Mouse (Mus musculus) MEL (cell line): ENCODE results near the gene Rnf186. TPM values are rescaled to one million over a fixed set of nuclear protein-coding genes. Genes with fewer than 3 reads are reported as not detected.

Source experiments
- DNase-seq: peaks from one replicate; pipeline ENCODE4 v3.0.0; 2011; ENCODE audit warnings: low read depth, low spot score
- H3K27ac ChIP-seq: 2 replicates; pipeline ENCODE4 v1.5.1; 2012; ENCODE audit warnings: low read depth, mild to moderate bottlenecking, control low read depth, low read length, moderate library complexity; ENCODE audit not compliant: control insufficient read depth
- H3K27me3 ChIP-seq, 2 experiments: fragments of 150-350 bp in 1 of 2; sonication (generic) in 1 of 2; 2 replicates each; pipeline ENCODE4 v1.6.1; 2012; ENCODE audit warnings: low read length in 2 of 2, mild to moderate bottlenecking in 2 of 2, improper control_type of control experiment in 1 of 2, moderate library complexity in 1 of 2; ENCODE audit not compliant: insufficient read depth in 2 of 2, control insufficient read depth in 1 of 2
- H3K36me3 ChIP-seq, 2 experiments: 2 replicates each; pipeline ENCODE4 v1.6.1; 2012 to 2014; ENCODE audit warnings: low read length in 2 of 2, improper control_type of control experiment in 1 of 2, inconsistent platforms in 1 of 2, mild to moderate bottlenecking in 1 of 2; ENCODE audit not compliant: insufficient read depth in 2 of 2, control insufficient read depth in 1 of 2
- H3K4me1 ChIP-seq, 2 experiments: fragments of 150-350 bp in 1 of 2; sonication (generic) in 1 of 2; 2 replicates each; pipeline ENCODE4 v1.6.1; 2012; ENCODE audit warnings: low read length in 2 of 2, improper control_type of control experiment in 1 of 2, mild to moderate bottlenecking in 1 of 2; ENCODE audit not compliant: insufficient read depth in 2 of 2, control insufficient read depth in 1 of 2
- H3K4me3 ChIP-seq, 2 experiments: fragments of 150-350 bp in 1 of 2; sonication (generic) in 1 of 2; 2 replicates each; pipeline ENCODE4 v1.5.1; 2012; ENCODE audit warnings: low read depth in 2 of 2, low read length in 2 of 2, mild to moderate bottlenecking in 2 of 2, moderate library complexity in 2 of 2, control low read depth in 1 of 2, improper control_type of control experiment in 1 of 2; ENCODE audit not compliant: control insufficient read depth in 1 of 2, insufficient read depth in 1 of 2
- H3K79me2 ChIP-seq: 2 replicates; pipeline ENCODE4 v1.6.1; 2012; ENCODE audit warnings: mild to moderate bottlenecking, low read length, moderate library complexity; ENCODE audit not compliant: control insufficient read depth, poor library complexity, insufficient read depth
- H3K9ac ChIP-seq: 2 replicates; pipeline ENCODE4 v1.6.1; 2012; ENCODE audit warnings: low read depth, mild to moderate bottlenecking, control low read depth, low read length, moderate library complexity; ENCODE audit not compliant: control insufficient read depth, poor library complexity, severe bottlenecking
- H3K9me3 ChIP-seq: fragments of 150-350 bp; sonication (generic); replicated peaks from 2 replicates; pipeline ENCODE4 v1.6.1; 2012; ENCODE audit warnings: mild to moderate bottlenecking, low read length, improper control_type of control experiment, moderate library complexity; ENCODE audit not compliant: insufficient read depth
- BHLHE40 ChIP-seq: IDR thresholded peaks from 2 replicates; pipeline ENCODE4 v1.6.1; 2012; ENCODE audit warnings: low read depth, mild to moderate bottlenecking, inconsistent platforms, low read length, improper control_type of control experiment, borderline replicate concordance
- CHD1 ChIP-seq: IDR thresholded peaks from 2 replicates; pipeline ENCODE4 v1.6.1; 2012; ENCODE audit warnings: low read depth, mild to moderate bottlenecking, inconsistent platforms, low read length, improper control_type of control experiment
- E2F4 ChIP-seq: IDR thresholded peaks from 2 replicates; pipeline ENCODE4 v1.6.1; 2011; ENCODE audit warnings: low read depth, low read length, improper control_type of control experiment, borderline replicate concordance
- ELF1 ChIP-seq: IDR thresholded peaks from 2 replicates; pipeline ENCODE4 v1.6.1; 2014; ENCODE audit warnings: low read depth, mild to moderate bottlenecking, inconsistent platforms, low read length, improper control_type of control experiment, moderate library complexity
- GABPA ChIP-seq: IDR thresholded peaks from 2 replicates; pipeline ENCODE4 v1.6.1; 2012; ENCODE audit warnings: low read depth, mild to moderate bottlenecking, inconsistent platforms, low read length, improper control_type of control experiment, moderate library complexity
- GATA1 ChIP-seq: IDR thresholded peaks from 2 replicates; pipeline ENCODE4 v1.6.1; 2011; ENCODE audit warnings: low read depth, low read length, improper control_type of control experiment
- HCFC1 ChIP-seq: IDR thresholded peaks from 2 replicates; pipeline ENCODE4 v1.6.1; 2012; ENCODE audit warnings: low read depth, mild to moderate bottlenecking, inconsistent platforms, low read length, improper control_type of control experiment, moderate library complexity
- JUND ChIP-seq: IDR thresholded peaks from 2 replicates; pipeline ENCODE4 v1.6.1; 2011; ENCODE audit warnings: low read depth, mild to moderate bottlenecking, improper control_type of control experiment, low read length
- MAFK ChIP-seq: IDR thresholded peaks from 2 replicates; pipeline ENCODE4 v1.6.1; 2011; ENCODE audit warnings: low read depth, mild to moderate bottlenecking, low read length, improper control_type of control experiment, borderline replicate concordance
- MAX ChIP-seq: IDR thresholded peaks from 2 replicates; pipeline ENCODE4 v1.6.1; 2011; ENCODE audit warnings: low read length, improper control_type of control experiment
- MXI1 ChIP-seq: IDR thresholded peaks from 2 replicates; pipeline ENCODE4 v1.6.1; 2011; ENCODE audit warnings: mild to moderate bottlenecking, low read depth, low read length, improper control_type of control experiment
- MYC ChIP-seq: IDR thresholded peaks from 2 replicates; pipeline ENCODE4 v1.6.1; 2011; ENCODE audit warnings: low read depth, mild to moderate bottlenecking, low read length, improper control_type of control experiment, moderate library complexity
- POLR2A ChIP-seq, 2 experiments: IDR thresholded peaks; 2 replicates each; pipeline ENCODE4 v1.6.1; 2011 to 2012; ENCODE audit warnings: low read length in 2 of 2, mild to moderate bottlenecking in 2 of 2, control low read depth in 1 of 2, improper control_type of control experiment in 1 of 2, low read depth in 1 of 2, moderate library complexity in 1 of 2; ENCODE audit not compliant: control insufficient read depth in 1 of 2, insufficient read depth in 1 of 2, poor library complexity in 1 of 2
- POLR2AphosphoS5 ChIP-seq: IDR thresholded peaks from 2 replicates; pipeline ENCODE4 v1.6.1; 2012; ENCODE audit warnings: low read depth, borderline replicate concordance, mild to moderate bottlenecking, inconsistent platforms, low read length, moderate library complexity, mixed read lengths
- SIN3A ChIP-seq: IDR thresholded peaks from 2 replicates; pipeline ENCODE4 v1.6.1; 2012; ENCODE audit warnings: low read length, improper control_type of control experiment, inconsistent platforms
- TBP ChIP-seq: IDR thresholded peaks from 2 replicates; pipeline ENCODE4 v1.8.0; 2011; ENCODE audit warnings: low read depth, low read length, improper control_type of control experiment
- TCF12 ChIP-seq: IDR thresholded peaks from 2 replicates; pipeline ENCODE4 v1.6.1; 2014; ENCODE audit warnings: low read depth, mild to moderate bottlenecking, inconsistent platforms, low read length, improper control_type of control experiment, moderate library complexity
- USF2 ChIP-seq, 2 experiments: IDR thresholded peaks; 2 replicates each; pipeline ENCODE4 v1.6.1; 2011 to 2012; ENCODE audit warnings: improper control_type of control experiment in 2 of 2, low read length in 2 of 2, borderline replicate concordance in 1 of 2, inconsistent platforms in 1 of 2, low read depth in 1 of 2, mild to moderate bottlenecking in 1 of 2; ENCODE audit not compliant: insufficient read depth in 1 of 2
- ZC3H11A ChIP-seq: IDR thresholded peaks from 2 replicates; pipeline ENCODE4 v1.6.1; 2012; ENCODE audit warnings: low read depth, mild to moderate bottlenecking, inconsistent platforms, low read length, improper control_type of control experiment
- ZKSCAN1 ChIP-seq: IDR thresholded peaks from 2 replicates; pipeline ENCODE4 v1.6.1; 2012; ENCODE audit warnings: low read depth, mild to moderate bottlenecking, inconsistent platforms, low read length, improper control_type of control experiment, moderate library complexity
- polyA plus RNA-seq, 2 experiments: library from polyadenylated mRNA; stranded (reverse) in 1 of 2; unstranded in 1 of 2; fragments of >175 nt in 1 of 2; fragments of >200 nt in 1 of 2; gene quantifications; 2 replicates each; pipeline versions ENCODE4 v1.2.1 to v1.2.4; 2012; ENCODE audit warnings: low replicate concordance in 2 of 2, low read depth in 1 of 2; ENCODE audit not compliant: insufficient read length in 2 of 2, insufficient read depth in 1 of 2, missing spikeins in 1 of 2
- total RNA-seq: library from RNA; depleted of rRNA; stranded (reverse); fragments of 300-350 nt; gene quantifications from 2 replicates; pipeline ENCODE4 v1.2.3, GENCODE M21; 2012

Gene Rnf186
- total and polyA plus RNA-seq, 3 experiments, result 0.19 to 0.61 TPM; not detected in 1

- no peaks in the 10 kb centered on the region for H3K27me3 ChIP-seq
These were observed 34.5 kb downstream of the Rnf186 start for GRCm38 (mm10) chr4:139001433-139001832.

GRCm38 (mm10) chr4:139004067-139004466 is 37.2 kb downstream of the Rnf186 start:
- Histone ChIP-seq H3K79me2 (no peaks in the 10 kb centered on the region), H3K36me3 (no peaks in the 10 kb centered on the region), H3K9me3 (no peaks in the 10 kb centered on the region), H3K9ac (no peak overlapping the region), H3K4me3 (no peak overlapping the region), H3K27me3 (no peaks in the 10 kb centered on the region)
- no peak for DNase-seq
- TF ChIP-seq MAX, result no peak
- TF ChIP-seq ELF1, result no peak
- TF ChIP-seq USF2 (IDR thresholded peaks at IDR 0.05; ENCODE audit: borderline replicate concordance in 1 of 2, insufficient read depth in 1 of 2, low read depth in 1 of 2, low read length in 2 of 2), result no peak
- no peak for TF ChIP-seq BHLHE40
- TF ChIP-seq, all 39 proteins: peak for 0
- H3K27ac ChIP-seq, result no peak overlapping the region
- no peaks in the 10 kb centered on the region for H3K4me1 ChIP-seq

More at GRCm38 (mm10) chr4:139001433-139001832, 34.5 kb downstream of the Rnf186 start:
- Histone ChIP-seq H3K27ac (no peak overlapping the region), H3K4me1 (no peaks in the 10 kb centered on the region), H3K9ac (no peak overlapping the region), H3K4me3 (no peak overlapping the region), H3K36me3 (peaks cover 0 to 3% of the 10 kb centered on the region in 2 experiments; a peak in 2 of 4 replicates), H3K79me2 (no peaks in the 10 kb centered on the region), H3K9me3 (no peaks in the 10 kb centered on the region)
- TF ChIP-seq POLR2A (IDR thresholded peaks at IDR 0.05; ENCODE audit: control insufficient read depth in 1 of 2, insufficient read depth in 1 of 2, low read depth in 1 of 2, low read length in 2 of 2, poor library complexity in 1 of 2) (no peak), GATA1 (no peak), TCF12 (no peak), JUND (no peak), ZKSCAN1 (no peak), ELF1 (no peak), MAFK (no peak), GABPA (no peak), HCFC1 (no peak), ZC3H11A (no peak), POLR2AphosphoS5 (no peak), MXI1 (no peak), CHD1 (no peak), SIN3A (no peak), MYC (no peak), TBP (no peak), E2F4 (no peak)
- DNase-seq, result no peak
